10 mouse cellular contexts compared by ENCODE assay signal in genomic region chr10:67651386-67651785, GRCm38 (mm10).
"Had no signal": no experiment of that assay in that cellular context is flagged by ENCODE, and none has a peak within 500 bp of the region (broad histone marks: within the 10 kb centered on the region; RNA-seq: fewer than 3 reads in every experiment).

No protein-coding gene starts in this region.

- DNase-seq: kidney, adult 9 months; kidney, postnatal 25 days; layer of hippocampus, adult 9-11 months; liver, embryonic 13.5 days; lung, adult 2 months; lung, postnatal 14 days; lung, postnatal 4 days; thymus, adult 18-20 months; thymus, postnatal 36 days had no signal

- ATAC-seq: midbrain, embryonic 15.5 days had no signal
